Mouse (Mus musculus): Measurements from ENCODE around the gene Timeless. TPM values are rescaled to one million over a fixed set of nuclear protein-coding genes. Genes with fewer than 3 reads are reported as not detected.

The Timeless gene
- polyA plus RNA-seq, 1 experiment: 6.7 TPM

DNA sequence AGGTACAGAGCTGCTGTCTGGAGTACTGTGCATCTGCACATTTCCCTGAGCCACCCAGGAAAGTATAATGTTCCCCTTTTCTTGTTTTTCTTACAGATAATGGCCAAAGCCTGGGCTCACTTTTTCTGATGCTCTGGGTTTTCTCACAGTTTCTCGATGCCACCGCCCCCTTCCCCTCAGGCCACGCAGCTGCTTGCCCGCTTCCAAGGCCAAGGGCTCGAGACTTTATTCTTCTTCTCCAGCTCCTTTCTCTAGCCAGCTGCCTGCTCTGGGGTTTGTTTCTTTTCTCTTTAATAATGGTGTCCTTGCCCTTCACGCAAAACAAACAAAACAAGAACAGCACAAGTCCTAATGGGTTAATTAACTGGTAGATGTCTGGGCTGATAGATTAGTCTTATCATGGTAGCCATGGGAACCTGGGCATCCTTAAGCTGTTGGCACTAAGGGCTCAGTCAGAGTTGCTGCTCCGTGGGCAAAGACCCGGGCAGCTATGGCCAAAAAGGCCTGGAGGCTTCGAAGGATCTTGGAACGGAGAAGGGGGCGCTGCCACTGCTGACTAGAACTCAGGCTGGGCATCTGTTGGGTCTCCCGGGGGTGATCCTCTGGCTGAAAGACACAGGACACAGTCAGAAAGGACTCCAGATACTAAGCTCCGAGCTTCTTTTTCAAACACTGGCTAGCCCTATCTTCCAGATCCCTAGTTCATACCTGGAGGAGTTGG is 64.7 kb downstream of the Timeless start:
- no peak for DNase-seq (ENCODE audit: low spot score)

DNA sequence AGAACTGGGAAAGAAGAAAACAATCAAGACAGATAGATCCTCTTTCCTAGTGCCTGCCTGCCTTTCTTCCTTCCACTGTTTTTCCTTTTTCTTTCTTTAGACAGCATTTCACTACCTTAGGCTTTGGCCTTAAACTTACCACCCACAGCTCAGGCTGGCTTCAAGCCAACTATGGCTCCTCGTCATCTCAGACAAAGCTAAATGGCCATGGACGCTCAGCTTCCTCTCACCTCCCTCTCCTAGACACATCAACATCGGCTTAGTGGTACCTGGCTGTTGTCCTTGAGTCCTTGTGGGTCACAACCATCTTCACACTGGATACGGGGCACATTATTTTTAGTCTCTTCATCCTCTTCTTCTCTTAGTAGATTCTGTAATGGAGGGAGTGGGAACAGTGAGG is 65.4 kb downstream of the Timeless start:
- no peak for DNase-seq (ENCODE audit: low spot score)

DNA sequence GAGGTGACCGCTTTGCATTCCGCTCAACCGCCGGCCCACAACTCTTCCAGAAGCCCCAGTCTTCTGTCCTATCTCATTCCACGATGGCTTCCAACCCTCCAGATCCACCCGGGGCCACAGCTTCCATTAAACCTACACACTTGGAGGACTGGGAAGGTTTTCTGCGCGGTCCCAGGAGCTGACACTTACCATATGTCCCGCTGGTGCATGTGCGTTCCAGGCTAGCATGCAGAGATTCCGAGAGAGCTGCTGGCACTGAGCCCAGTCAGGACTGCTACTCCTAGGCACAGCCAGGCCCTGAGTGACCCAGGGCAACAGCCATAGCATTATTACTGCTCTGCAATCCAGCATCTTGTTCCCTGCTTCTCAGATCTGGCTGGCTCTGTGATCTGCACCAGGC is 65.8 kb downstream of the Timeless start:
- DNase-seq (ENCODE audit: low spot score): no peak

DNA sequence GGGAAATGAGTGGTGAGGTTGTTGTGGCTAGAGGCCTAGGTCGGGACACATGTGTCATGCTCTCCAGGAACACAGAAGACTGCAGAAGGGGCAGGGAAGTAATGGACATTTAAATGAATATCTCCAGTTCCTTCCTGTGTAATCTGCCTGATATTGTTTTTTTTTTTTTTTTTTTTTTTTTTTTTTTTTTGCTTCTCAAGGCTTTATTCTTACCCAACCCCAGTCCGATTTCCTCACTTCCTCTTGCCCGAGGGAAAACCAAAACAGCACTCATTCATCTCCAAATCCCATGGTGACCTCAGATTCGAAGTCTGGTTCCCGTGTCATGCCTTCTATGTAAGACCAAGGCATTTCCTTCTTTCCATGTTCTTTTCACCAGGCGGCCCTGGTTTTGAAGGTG is 66.4 kb downstream of the Timeless start:
- no peak for DNase-seq (ENCODE audit: low spot score)

DNA sequence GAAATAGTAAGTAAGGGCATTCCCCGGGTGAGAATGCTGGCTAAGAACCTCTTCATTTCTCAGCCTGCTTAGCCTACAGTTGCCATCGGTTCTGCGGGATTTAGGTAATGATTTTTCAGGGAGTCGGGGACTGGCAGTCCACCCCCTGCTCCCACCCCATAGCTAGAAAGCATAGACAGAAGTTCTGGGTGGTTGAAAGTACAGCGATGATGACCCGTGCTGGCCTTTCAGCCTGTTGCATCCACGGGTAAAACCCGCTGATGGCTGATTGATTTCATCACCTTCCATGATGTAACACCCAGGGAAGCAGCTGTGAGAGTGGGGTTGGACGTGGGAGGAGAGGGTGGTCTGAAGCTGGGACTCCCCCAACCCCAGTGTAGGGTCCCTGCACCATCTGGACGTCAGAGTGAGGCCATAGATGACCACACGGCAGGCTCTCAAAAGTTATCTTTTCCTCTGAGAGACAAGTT is 66.9 kb downstream of the Timeless start, which contains the start of gene Il23a:
Gene Il23a (minus strand): TSS at position 51 of the 470 bp plus-strand sequence.
- no peak for DNase-seq (ENCODE audit: low spot score)

DNA sequence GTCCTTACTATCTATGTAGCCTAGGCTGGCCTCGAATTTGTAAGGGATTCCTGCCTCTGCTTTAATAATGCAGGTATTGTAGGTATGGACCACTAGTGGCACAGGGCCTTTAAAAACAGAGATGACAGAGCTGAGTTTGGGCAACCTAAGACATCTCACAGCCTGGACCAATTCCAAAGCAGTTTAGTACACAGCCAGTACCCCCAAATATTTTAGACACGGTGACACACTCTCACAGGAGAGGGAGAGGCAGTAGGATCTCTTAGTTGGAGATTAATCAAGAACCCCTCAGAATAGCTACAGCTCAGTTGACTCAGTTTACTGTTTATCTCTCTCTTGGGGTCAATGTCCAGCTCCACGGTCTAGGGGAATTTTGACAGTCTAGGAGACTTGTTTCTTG is 70.5 kb downstream of the Timeless start:
- no peak for DNase-seq (ENCODE audit: low spot score)

Other genes starting within 250 kb of the Timeless start
- gene Hsd17b6, start 224.5 kb upstream of the Timeless start, polyA plus RNA-seq (2012; rRNA removed): 0.10 and 0.21 TPM in 2 replicates
- 6.5 and 9.6 TPM in 2 replicates for gene Prim1, start 216.9 kb upstream of the Timeless start, polyA plus RNA-seq (2012; rRNA removed)
- gene Naca, start 196.5 kb upstream of the Timeless start, polyA plus RNA-seq (2012; rRNA removed): 331 and 455 TPM in 2 replicates
- 72.0 and 90.7 TPM in 2 replicates for gene Ptges3, start 173.1 kb upstream of the Timeless start, polyA plus RNA-seq (2012; rRNA removed)
- gene Atp5b, start 148.8 kb upstream of the Timeless start, polyA plus RNA-seq (2012; rRNA removed): 1,011 and 1,131 TPM in 2 replicates
- gene Baz2a, start 140.5 kb upstream of the Timeless start, polyA plus RNA-seq (2012; rRNA removed): 29.1 and 31.5 TPM in 2 replicates
- 88.2 and 97.5 TPM in 2 replicates for gene Rbms2, start 51.8 kb upstream of the Timeless start, polyA plus RNA-seq (2012; rRNA removed)
- gene Gls2, start 37.6 kb upstream of the Timeless start, polyA plus RNA-seq (2012; rRNA removed): 1.5 TPM in 2 replicates
- gene Spryd4, start 20.3 kb upstream of the Timeless start, polyA plus RNA-seq (2012; rRNA removed): 12.1 and 14.4 TPM in 2 replicates
- not detected in 2 replicates for gene Mip, start 6.2 kb upstream of the Timeless start, polyA plus RNA-seq (2012; rRNA removed)
- gene Apon, start 22.0 kb downstream of the Timeless start, polyA plus RNA-seq (2012; rRNA removed): 0.03 TPM in 1 of 2 replicates, not detected in the other
- 0.25 TPM in 2 replicates for gene Apof, start 36.6 kb downstream of the Timeless start, polyA plus RNA-seq (2012; rRNA removed)
- 33.0 and 39.1 TPM in 2 replicates for gene Stat2, start 38.5 kb downstream of the Timeless start, polyA plus RNA-seq (2012; rRNA removed)
- gene Il23a, start 66.7 kb downstream of the Timeless start, polyA plus RNA-seq (2012; rRNA removed): 0.12 TPM in 1 of 2 replicates, not detected in the other
- gene Pan2, start 71.3 kb downstream of the Timeless start, polyA plus RNA-seq (2012; rRNA removed): 27.9 and 31.7 TPM in 2 replicates
- gene Cnpy2, start 90.4 kb downstream of the Timeless start, polyA plus RNA-seq (2012; rRNA removed): 118 and 124 TPM in 2 replicates
- gene Cs, start 105.7 kb downstream of the Timeless start, polyA plus RNA-seq (2012; rRNA removed): 138 and 150 TPM in 2 replicates
- gene Coq10a, start 136.9 kb downstream of the Timeless start, polyA plus RNA-seq (2012; rRNA removed): 63.6 and 66.9 TPM in 2 replicates
- gene Ankrd52, start 145.1 kb downstream of the Timeless start, polyA plus RNA-seq (2012; rRNA removed): 19.9 and 26.5 TPM in 2 replicates
- gene Slc39a5, start 169.2 kb downstream of the Timeless start, polyA plus RNA-seq (2012; rRNA removed): not detected in 2 replicates
- 47.2 and 50.1 TPM in 2 replicates for gene Nabp2, start 179.4 kb downstream of the Timeless start, polyA plus RNA-seq (2012; rRNA removed)
- 25.4 and 25.5 TPM in 2 replicates for gene Rnf41, start 179.6 kb downstream of the Timeless start, polyA plus RNA-seq (2012; rRNA removed)
- 91.5 and 97.0 TPM in 2 replicates for gene Smarcc2, start 227.2 kb downstream of the Timeless start, polyA plus RNA-seq (2012; rRNA removed)